Mouse (Mus musculus) naive thymus-derived CD4-positive, alpha-beta T cell, adult 2 months (primary cell): ENCODE results near the gene Scarb1.

Experiments used
- DNase-seq: peaks from one replicate; pipeline ENCODE4 v3.0.0-alpha.2; 2011; ENCODE audit warnings: low read depth

Scarb1 gene

DNA sequence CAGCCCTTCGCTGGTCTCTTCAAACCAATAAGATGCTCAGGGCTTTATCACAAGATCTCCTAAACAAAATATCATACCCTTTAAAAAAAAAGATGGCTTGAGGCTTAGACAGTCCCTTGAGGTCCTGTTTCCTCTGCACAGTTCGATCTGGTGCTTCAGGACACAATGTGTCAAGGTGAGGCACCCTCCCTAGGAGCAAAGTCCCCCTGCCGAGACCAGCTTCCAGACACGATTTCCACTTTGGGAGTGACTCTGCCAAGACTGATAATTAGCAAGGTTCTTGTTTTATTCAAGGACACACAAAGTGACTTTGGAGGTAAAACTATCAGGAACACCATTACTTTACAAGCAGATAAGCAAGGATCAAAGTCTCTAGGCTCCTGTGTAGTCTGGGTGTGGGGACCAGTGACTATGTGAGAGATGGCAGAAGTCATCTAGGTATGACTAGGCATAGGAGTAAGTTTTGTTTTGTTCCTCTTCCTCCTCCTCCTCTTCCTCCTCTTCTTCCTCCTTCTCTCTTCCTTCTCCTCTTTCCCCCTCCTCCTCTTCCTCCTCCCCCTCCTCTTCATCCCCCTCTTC, 24.0 kb upstream of the Scarb1 start:
- DNase-seq = no peak

DNA sequence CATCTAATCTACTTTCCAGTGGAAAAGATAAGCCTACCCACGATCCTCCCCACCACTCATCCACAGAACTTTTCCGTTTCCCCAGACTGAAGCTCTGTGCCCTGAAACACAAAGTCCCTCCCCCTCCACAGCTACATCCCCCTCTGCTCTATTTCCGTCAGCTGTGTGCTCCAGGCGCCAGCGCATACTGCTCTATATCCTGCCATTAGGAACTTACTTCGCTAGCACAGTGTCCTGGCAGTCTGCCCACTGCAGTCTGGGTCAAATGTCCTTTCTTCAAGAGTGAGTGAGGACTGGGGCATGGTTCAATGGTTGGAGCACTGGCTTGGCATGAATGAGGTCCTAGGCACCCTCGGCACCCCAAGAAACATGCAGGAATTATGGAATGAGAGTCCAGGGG, 23.0 kb upstream of the Scarb1 start:
- no peak for DNase-seq

DNA sequence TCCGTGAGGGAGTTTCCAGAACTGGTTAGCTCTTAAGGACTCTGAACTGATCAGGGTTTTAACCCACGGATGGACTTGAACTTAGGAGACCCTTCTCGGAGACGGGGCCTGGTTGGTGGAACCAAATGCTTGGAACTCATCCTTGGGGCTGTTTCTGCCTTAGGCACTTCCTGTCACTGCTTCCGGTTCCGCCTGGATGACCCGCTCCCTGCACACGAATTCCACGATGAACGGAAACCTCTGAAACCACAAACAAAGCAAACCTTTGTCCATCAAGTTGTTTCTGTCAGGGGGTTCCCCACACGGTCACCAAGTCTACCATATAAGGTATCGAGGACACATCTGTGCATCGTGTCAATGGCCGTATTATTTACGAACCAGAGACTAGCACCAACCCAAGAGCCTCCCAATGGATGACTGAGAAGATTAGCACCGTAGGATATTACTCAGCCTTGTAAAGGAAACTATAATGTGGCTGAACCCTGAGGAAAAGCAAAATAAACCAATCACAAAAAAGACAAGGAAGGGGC, 20.2 kb upstream of the Scarb1 start:
- no peak for DNase-seq

DNA sequence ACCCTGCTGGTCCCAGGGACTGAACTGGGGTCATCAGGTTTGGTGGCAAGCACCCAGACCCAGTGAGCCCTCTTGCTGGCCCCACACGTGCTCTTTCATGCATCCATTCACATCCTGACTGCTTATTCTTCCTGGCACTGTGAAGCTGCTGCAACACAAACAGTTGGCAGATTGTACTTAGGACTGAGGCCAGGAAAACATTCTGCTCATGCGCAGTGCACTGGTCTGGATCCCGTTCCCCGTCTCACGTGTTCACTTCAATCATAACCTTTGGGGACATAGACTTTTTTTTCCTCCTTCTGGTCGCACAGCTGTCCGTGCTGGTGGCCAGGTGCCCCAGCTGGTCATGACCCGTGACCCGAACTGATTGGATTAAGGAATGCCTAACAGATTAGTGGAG, 19.7 kb upstream of the Scarb1 start:
- no peak for DNase-seq

DNA sequence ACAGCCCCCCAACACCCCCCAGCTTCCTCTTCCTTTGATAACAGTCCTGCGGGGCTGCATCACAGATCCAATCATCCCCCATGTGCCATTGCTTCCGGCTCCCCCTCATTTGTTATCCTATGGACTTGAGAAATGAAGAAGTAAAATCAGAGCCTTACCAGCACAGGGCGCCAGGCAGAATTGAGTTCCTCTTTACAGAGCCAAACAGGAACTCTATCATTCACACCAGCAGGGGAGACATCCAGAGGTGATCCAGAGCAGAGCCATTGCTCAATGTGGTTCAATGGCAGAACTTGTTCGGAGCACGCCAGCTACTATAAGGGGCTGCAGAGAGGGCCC, 17.3 kb upstream of the Scarb1 start:
- no peak for DNase-seq

DNA sequence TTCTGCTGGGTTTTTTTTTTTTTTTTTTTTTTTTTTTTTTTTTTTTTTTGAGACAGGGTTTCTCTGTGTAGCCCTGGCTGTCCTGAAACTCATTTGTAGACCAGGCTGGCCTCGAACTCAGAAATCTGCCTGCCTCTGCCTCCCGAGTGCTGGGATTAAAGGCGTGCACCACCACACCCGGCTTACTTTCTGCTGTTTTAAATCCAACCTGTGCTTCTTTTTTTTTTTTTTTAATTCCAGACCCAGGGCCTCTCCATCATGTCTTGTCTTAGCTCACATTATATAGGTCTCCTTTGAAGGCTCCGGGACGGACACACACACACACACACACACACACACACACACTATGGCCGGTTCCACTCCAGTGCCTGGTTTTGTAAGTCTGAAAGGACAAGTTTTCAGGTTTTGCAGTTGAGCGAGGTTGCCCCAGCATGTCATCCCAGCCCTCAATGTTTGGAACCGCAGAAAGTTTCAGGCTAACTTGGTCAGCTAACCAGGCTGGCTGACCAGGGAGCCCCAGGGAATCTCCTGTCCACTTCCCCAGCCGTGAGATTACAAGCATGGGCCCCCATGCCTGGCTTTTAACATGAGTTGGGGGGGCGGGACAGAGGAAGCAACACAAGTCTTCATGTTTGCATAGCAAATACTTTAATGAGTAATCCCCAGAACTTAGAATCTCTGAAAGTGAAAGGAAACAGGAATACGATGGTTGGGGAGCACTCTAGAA, 16.8 kb upstream of the Scarb1 start:
- DNase-seq = no peak

DNA sequence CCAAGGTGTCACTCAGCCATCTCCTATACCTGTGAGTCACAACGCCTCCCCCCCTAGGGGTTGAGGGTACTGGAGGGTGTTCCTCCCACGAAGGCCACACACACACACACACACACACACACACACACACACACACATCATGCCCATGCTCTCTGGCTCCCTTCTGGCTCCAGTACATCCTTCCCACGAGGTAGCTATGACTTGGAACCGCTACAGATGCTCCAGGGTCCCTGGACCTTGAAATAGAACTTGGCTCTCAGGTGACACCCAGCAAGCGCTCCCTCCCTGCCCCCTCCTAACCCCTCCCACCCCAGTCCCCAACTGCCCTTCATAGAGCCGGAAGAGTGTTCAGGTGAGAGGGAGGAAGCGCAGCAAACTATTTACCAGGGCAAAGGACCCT, 14.8 kb upstream of the Scarb1 start:
- no peak for DNase-seq

DNA sequence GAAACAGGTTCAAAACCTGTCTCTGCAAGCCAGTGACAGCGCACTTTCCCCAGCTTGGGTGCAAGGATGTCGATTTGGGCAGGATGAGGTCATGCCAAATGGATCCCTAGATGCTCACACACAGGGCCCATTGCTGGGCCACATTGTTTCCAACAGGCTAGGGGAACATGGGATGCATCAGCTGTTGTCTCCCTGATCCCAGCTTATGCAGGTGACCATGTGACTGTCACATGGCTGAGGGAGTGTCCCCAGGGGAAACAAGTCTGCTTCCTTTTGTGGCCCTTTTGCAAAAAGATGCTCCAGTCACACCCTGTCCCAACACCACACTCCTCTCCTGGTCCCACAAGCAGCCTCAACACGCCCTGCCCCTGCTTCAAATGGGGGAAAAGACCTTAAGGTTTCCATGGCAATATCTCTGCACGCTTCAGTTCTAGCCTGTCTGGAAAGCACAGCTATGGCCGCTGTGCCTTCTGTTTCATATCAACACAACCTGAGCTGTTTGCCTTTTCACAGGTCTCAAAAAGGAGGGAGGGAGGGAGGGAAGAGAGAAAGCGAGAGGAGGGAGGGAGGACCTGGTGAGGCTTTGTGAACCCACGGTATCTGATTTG, 14.1 kb upstream of the Scarb1 start:
- no peak for DNase-seq

DNA sequence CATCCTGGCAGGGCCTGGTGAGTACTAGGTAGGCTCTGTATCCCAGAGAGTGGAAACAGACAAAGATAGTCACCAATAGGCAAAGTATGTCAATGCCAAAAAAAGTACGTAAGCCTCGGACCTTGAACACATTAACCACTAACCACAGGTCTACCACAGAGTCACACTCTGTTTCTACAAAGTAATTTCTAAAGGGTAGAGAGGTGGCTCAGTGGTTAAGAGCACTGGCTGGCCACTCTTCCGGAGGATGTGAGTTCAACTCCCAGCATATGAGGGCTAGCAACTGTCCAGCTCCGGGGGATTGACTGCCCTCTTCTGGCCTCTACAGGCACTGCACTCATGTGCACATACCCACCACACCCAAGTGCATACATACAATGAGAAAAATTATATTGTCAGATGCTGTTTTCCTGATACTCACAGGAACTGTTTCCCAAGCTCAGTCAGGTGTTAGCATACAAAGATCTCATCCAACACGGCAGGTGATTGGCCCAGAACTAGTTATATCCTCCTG, 11.9 kb upstream of the Scarb1 start:
- no peak for DNase-seq

DNA sequence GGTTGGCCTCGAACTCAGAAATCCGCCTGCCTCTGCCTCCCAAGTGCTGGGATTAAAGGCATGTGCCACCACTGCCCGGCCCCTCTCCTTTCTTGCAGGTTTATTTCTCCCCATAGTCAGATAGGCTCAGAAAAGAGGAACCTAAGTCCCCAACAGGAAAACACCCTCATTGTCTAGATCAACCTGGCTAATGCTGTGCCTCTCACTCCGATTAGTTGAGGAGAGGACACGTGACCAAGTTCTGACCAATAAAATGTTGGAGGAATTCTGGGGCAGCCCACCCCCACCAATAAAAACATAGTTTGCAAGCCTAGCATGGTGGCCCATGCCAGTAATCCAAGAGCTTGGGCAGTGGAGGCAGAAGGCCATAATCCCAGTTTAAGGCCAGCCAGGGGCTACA, 11.0 kb upstream of the Scarb1 start:
- no peak for DNase-seq

DNA sequence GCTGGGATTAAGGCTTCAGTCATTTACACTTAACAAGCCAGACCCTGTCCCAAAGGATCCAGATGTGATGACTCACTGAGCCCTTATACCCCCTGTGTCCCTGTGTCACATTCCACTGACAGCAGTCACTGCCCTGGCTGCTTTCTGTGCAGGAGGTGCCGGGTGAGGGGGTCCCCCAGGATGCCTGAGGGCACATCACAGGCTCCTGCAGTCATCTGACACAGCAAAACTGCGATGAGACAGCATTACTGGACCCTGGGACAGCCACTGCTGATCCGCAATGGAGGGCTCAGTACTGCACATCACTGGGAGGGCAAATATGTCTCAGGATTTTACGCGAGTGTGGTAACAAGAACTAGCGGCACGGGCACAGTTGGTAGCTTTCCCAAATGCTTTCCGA, 10.2 kb upstream of the Scarb1 start:
- no peak for DNase-seq

DNA sequence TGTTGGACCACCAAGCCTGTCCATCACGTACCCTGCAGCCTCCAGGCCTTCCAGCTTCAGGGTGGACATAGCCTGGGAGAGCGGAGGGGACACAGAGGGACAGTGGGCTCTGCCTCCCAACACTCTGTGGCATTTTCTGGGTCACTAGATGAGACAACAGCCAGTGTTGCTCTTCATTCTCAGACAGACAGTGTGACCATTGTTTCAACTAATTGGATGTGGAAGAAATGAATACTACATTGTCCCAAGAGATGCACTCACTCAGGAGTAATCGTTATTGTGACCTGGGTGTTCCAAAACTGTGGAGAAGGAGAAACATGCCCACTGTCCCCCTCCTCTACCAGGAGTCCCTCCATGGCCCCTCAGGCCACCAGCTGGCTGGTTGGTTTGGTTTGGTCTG, 8.5 kb upstream of the Scarb1 start:
- no peak for DNase-seq

DNA sequence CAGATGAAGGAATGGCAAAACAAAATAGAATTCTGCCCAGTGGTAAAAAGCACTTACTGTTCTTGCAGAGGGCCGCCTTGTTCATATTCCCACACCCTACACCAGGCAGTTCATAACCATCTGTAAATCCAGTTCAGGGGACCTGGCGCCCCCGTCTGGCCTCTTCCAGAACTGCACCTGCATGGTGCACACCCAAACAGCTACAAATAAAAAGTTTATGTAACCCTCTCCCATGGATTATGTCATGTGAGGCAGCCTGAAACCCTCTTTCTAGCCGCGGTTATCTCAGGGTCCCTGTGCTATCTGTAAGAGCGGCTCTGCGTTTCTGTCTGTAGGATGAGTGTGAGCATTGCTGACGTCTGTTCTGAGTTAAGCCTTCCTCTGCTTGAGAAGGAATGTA, 7.6 kb upstream of the Scarb1 start:
- DNase-seq = peak; percentile 59

DNA sequence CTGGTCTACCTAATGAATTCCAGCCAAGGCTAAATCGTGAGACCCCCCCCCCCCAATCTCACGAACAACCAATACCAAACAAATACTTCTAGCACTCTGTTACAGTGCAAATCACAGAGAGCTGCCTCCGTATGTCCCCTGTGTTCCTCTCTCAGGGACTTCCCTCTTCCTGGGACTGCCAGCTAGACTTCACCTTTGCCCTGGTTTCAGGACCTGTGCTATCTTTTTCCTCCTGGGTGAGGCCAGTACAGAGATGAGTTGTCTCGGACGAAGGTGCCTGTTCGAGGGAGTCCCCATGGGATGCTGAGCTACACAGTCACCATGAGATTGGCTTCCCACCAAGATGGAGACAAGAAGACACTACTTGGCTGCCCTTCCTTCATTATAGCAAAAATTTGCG, 7.2 kb upstream of the Scarb1 start:
- no peak for DNase-seq

DNA sequence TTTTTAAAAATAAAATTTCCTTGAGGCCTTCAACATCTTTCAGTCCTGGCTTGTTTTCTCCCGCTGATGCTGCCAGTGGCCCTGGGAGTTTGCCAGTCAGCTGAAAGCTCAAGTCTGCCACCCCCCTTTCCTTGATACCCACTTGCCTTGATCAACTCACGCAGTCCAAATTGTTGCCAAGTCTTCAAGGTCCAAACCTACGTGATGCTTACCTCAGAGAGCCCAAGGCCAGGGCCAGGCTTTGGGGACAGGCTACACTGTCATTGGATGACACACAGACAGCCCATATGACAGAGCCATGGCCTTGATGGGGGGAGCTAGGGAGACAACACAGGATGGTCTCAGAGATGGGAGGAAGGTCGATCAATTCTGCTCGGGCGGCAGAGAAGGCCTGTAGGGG, 3.4 kb upstream of the Scarb1 start:
- DNase-seq = no peak

DNA sequence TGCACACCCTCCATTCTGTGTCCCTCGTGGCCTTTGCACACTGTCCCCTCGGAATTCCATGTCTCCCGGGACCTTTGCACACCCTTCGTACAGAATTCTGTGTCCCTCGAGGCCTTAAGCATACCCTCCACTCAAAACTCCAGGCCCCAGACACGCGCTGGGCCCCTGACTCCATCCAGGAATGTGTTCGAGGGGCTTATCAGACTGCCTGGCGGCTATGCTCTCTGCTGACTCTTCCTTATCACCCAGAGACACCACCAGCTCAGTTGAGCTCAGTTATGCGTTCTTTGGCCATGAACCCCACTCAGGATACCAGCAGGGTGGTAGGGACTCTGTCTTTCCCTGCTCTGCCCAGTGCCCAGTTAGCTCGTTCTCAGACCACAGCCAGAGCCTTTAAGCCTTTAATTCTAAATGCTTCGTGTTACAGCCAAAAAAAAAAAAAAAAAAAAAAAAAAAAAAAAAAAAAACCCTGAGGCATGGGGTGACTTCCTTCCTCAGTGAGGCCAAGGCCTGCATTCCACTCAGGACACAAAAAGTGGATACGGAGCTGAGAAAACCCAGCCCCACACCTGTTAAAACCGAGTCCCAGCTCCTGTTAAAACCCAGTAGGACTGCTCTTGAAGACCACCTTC, 681 bp upstream of the Scarb1 start:
- no peak for DNase-seq

DNA sequence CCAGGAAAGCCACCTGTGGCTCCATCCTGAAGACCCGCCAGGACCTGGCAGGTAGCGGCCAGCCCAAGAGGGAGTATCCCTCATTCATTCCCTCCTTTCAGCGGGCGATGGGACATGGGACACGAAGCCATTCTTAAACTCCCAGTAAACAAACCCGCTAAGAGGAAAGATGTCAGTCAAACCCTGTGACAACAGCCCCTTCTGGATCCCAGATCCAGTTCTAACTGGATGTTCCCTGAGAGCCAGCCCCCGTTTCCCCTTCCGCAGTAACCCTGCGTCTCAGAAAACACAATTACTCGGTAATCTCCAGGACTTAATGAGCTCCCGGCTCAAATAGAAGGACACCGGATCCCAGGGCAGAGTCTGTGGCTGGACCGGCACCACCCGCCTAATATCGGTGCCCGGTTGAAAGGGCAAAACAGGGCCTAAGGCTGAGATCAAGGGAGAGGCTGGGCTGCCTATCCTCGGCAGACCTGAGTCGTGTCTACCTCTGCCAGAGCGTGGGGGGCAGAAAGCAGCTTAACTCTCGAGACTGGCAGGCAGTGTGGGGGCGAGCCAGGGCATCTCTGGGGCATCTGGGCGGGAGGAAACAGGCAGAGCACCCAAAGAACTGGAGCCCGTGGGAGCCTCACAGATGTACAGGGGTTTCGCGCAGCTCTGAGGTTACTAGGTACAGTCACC, 903 bp downstream of the Scarb1 start:
- DNase-seq = no peak

DNA sequence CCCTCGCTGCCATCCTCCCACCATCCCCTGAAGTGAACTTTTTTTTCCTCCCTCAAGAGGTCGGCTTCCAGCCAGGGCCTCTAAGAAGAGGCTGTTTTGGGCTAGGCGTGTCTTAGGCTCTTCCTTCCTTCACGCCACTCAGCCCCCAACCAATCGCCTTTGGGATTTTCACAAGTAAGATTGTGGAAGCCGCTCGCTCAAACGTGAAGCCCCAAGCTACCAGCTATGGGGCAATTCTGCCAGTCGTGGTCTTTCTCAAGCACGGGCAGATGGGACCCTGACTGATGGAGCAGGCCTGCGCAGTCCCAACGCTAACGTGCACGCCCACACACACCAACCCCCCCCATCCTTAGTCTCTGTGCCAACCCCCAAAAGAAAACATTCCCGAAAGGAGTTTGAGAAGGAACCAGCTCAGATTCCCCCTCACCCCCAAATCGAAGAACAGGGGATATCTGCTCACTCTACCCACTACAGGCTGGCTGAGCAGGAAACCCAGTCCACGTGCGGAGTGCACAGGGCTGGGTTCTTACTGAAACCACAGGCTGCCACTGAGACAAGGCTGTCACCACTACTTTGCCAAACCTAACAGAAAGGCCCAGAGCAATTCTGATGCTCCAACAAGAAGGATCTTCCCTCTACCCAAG, 1.7 kb downstream of the Scarb1 start:
- peak; percentile 61 for DNase-seq

DNA sequence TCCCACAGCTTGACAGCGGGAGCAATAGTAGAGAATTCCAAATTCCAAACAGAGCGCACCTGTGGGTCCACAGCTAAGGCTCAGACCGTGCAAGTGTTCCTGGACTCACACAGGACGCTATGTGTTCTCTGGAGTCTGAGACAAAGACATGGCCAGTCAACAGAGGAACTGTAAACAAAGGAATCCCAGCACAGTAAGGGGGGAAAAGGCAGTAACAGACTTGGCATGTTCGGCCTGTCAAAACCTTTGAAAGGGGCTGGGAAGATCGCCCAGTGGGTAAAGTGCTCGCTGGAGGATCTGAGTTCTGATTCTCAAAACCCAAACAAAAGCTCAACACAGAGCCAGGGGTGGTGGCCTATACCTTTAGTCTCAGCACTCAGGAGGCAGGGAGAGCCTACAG, 3.4 kb downstream of the Scarb1 start:
- DNase-seq = no peak

DNA sequence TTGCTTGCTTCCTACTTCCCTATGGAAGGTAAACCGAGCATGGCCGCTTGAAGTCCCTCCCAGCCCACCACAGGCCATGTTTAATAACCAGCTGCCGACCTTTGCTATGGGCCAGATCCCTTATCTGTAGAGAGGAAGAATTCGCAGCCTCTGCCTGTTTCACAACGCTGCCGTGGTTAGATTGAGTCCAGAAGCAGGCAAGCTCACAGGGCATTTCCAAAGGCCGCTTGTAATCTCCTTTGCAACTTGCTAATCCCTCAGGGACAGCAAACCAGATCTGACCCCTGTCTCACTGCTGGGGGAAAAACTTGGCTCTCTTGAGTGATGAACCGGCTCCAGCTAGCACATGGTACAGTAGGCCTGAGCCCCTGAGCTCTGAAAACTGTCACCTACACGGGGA, 3.9 kb downstream of the Scarb1 start:
- no peak for DNase-seq

DNA sequence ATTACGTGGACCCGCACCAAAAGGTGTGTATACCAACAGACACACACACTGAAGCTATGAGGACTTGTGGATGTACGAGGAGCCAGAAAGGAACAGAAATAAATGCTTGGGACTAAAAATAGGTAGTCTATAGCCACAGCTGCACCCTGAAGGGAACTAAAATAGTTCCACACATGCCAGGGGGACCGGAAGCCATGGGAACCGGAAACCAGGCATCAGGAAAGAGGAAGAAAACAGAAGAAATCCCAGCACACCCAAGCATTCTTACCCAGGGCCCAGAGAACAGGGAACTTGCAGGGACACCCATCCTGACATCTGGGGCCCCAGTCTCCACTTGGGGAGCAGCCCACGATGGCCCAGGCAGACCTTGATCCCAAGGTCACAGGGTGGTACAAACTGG, 7.9 kb downstream of the Scarb1 start:
- no peak for DNase-seq

DNA sequence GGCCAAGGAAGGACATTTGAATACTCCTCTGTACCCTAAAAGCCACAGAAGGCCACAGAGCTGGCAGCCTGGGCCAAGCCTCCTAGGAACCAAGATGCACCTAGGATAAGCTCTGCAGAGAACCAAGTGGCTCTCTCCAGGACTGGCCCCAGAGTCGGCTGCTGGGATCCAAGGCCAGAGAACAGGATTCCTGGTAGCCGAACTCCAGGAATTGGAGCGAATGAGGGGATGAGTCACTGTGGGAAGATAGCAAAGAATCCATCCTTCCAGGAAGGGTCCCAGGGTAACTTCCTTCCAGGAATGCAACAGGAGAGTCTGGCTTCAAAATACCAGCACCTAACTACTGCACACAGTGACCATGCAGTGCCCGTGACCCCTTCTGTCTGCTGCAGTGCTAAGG, 8.6 kb downstream of the Scarb1 start:
- DNase-seq = no peak
